Mouse (Mus musculus): Measurements from ENCODE around the gene Nfkbil1.

GRCm38 (mm10) chr17:35276304-35276864 is 40.8 kb upstream of the Nfkbil1 start:
- TF ChIP-seq CTCF (IDR thresholded peaks at IDR 0.05; ENCODE audit: low read depth, low read length) = no peak
- TF ChIP-seq POLR2A (IDR thresholded peaks at IDR 0.05; ENCODE audit: borderline replicate concordance, low read depth, low read length) = no peak

Measured in bone marrow macrophage, adult 2 months (primary cell).